ENCODE assay signal across 16 mouse cellular contexts in genomic region chr5:121206984-121207383, GRCm38 (mm10). TPM values are rescaled to one million over a fixed set of nuclear protein-coding genes. Genes with fewer than 3 reads are reported as not detected.
DNase-seq lines count a peak whose midpoint lies in the region; ATAC-seq and TF ChIP-seq lines count a peak whose summit lies in the region.
"Had no signal": no experiment of that assay in that cellular context is flagged by ENCODE, and none has a peak within 500 bp of the region (broad histone marks: within the 10 kb centered on the region; RNA-seq: fewer than 3 reads in every experiment).

No protein-coding gene starts in this region.

- H3K27me3 ChIP-seq in heart, embryonic 12.5 days (replicated peaks) = no peaks in the 10 kb centered on the region
- H3K27me3 ChIP-seq in liver, embryonic 11.5 days (replicated peaks; ENCODE audit: control insufficient read depth, insufficient read depth, low read length) = no peaks in the 10 kb centered on the region
- H3K27me3 ChIP-seq in ES-Bruce4 (ENCODE audit: control insufficient read depth, insufficient read depth, low read length, poor library complexity, severe bottlenecking) = no peaks in the 10 kb centered on the region
- H3K27me3 ChIP-seq in limb, embryonic 14.5 days (ENCODE audit: control insufficient read depth, insufficient read depth, low read length) = no peaks in the 10 kb centered on the region
- H3K27me3 ChIP-seq: limb, embryonic 15.5 days had no signal

- H3K9ac ChIP-seq in heart, embryonic 12.5 days = no peak overlapping the region
- H3K9ac ChIP-seq in liver, embryonic 11.5 days (ENCODE audit: low read depth, low read length) = 0 out of 2 replicates have a peak overlapping the region, but pooled peaks have one; percentile 100
- H3K9ac ChIP-seq in ES-Bruce4 (ENCODE audit: low read depth, poor library complexity, severe bottlenecking) = peak overlapping the region; percentile 86
- 0 out of 2 replicates have a peak overlapping the region, but pooled peaks have one; percentile 99 for H3K9ac ChIP-seq in limb, embryonic 14.5 days (ENCODE audit: low read depth, low read length, severe bottlenecking)
- H3K9ac ChIP-seq: forebrain, postnatal 0 days had no signal

- 77% methylated on average over 3 of the region's 3 CpGs for WGBS in heart, embryonic 12.5 days
- 69% methylated on average over 3 of the region's 3 CpGs for WGBS in liver, embryonic 11.5 days
- 83% methylated on average over 3 of the region's 3 CpGs for WGBS in limb, embryonic 14.5 days

- H3K9me3 ChIP-seq in heart, embryonic 12.5 days (replicated peaks) = no peaks in the 10 kb centered on the region
- no peaks in the 10 kb centered on the region for H3K9me3 ChIP-seq in liver, embryonic 11.5 days (ENCODE audit: control insufficient read depth, low read length)
- H3K9me3 ChIP-seq in ES-Bruce4 (replicated peaks; ENCODE audit: control insufficient read depth, insufficient read depth, low read length, poor library complexity, severe bottlenecking) = no peaks in the 10 kb centered on the region
- H3K9me3 ChIP-seq in limb, embryonic 14.5 days (ENCODE audit: control insufficient read depth, low read length) = no peaks in the 10 kb centered on the region
- H3K9me3 ChIP-seq: limb, embryonic 15.5 days had no signal

- H3K4me2 ChIP-seq in heart, embryonic 12.5 days = peak overlapping the region; percentile 88; the same call in 1 of the 2 replicates
- H3K4me2 ChIP-seq in liver, embryonic 11.5 days = peak overlapping the region; percentile 84
- no peak overlapping the region for H3K4me2 ChIP-seq in limb, embryonic 14.5 days (replicated peaks; ENCODE audit: low read depth, low read length, severe bottlenecking)

- no peak overlapping the region for H3K27ac ChIP-seq in heart, embryonic 12.5 days (ENCODE audit: poor library complexity, severe bottlenecking)
- 0 out of 2 replicates have a peak overlapping the region, but pooled peaks have one; percentile 19 for H3K27ac ChIP-seq in liver, embryonic 11.5 days (ENCODE audit: low read depth, low read length)
- H3K27ac ChIP-seq in ES-Bruce4 (ENCODE audit: insufficient read depth, low read length) = 0 out of 2 replicates have a peak overlapping the region, but pooled peaks have one; percentile 12
- no peak overlapping the region for H3K27ac ChIP-seq in limb, embryonic 14.5 days (replicated peaks; ENCODE audit: low read depth, low read length)
- H3K27ac ChIP-seq: hindbrain, embryonic 10.5 days; limb, embryonic 15.5 days; macrophage had no signal

- no peak for DNase-seq in heart, postnatal 10 days
- DNase-seq in liver, embryonic 11.5 days (ENCODE audit: low spot score) = no peak
- DNase-seq in liver = no peak
- DNase-seq in limb, embryonic 14.5 days (ENCODE audit: low spot score) = no peak
- DNase-seq in frontal cortex, postnatal 36 days (ENCODE audit: low spot score in 2 of 2) = no peak
- no peak for DNase-seq in spleen, postnatal 36 days (ENCODE audit: low spot score in 2 of 2)
- DNase-seq: B cell, adult 2 months; cerebellum, postnatal 14 days; forebrain, postnatal 0 days; gastrocnemius, postnatal 36 days; kidney, postnatal 10 days had no signal

- TF ChIP-seq POLR2A in ES-Bruce4 (IDR thresholded peaks at IDR 0.05; ENCODE audit: insufficient read depth, low read length) = no peak
- TF ChIP-seq POLR2A in limb, embryonic 14.5 days (IDR thresholded peaks at IDR 0.05; ENCODE audit: borderline replicate concordance, extremely low read depth, insufficient read depth, insufficient read length) = no peak

- TF ChIP-seq EP300 in ES-Bruce4 (IDR thresholded peaks at IDR 0.05; ENCODE audit: insufficient read depth, low read depth, low read length) = no peak

- intact Hi-C loops in heart, postnatal 10 days (cut with DNase I) = no loop called here

- no peak overlapping the region for H3K4me3 ChIP-seq in heart, embryonic 12.5 days
- H3K4me3 ChIP-seq in liver, embryonic 11.5 days (ENCODE audit: low read depth, low read length) = peak overlapping the region; percentile 98
- no peak overlapping the region for H3K4me3 ChIP-seq in ES-Bruce4 (ENCODE audit: low read depth, low read length)
- H3K4me3 ChIP-seq in limb, embryonic 14.5 days (replicated peaks; ENCODE audit: low read length) = no peak overlapping the region

- H3K36me3 ChIP-seq in heart, embryonic 12.5 days = peaks cover 66% of the 10 kb centered on the region
- H3K36me3 ChIP-seq in liver, embryonic 11.5 days (ENCODE audit: control insufficient read depth, insufficient read depth, low read length) = peaks cover 58% of the 10 kb centered on the region
- H3K36me3 ChIP-seq in ES-Bruce4 (ENCODE audit: control insufficient read depth, insufficient read depth, low read length, poor library complexity, severe bottlenecking) = peaks cover 68% of the 10 kb centered on the region
- H3K36me3 ChIP-seq in limb, embryonic 14.5 days (ENCODE audit: control insufficient read depth, insufficient read depth, low read length) = peaks cover 63% of the 10 kb centered on the region

- no peak for TF ChIP-seq CTCF in ES-Bruce4 (IDR thresholded peaks at IDR 0.05; ENCODE audit: low read depth, low read length)

- no peak for ATAC-seq in heart, embryonic 12.5 days (ENCODE audit: insufficient number of reproducible peaks, low FRiP score)
- no peak for ATAC-seq in liver, embryonic 11.5 days (replicated peaks; ENCODE audit: low FRiP score)
- no peak for ATAC-seq in limb, embryonic 14.5 days (ENCODE audit: low FRiP score, low read depth)
- ATAC-seq: forebrain, postnatal 0 days had no signal

- H3K4me1 ChIP-seq in heart, embryonic 12.5 days (replicated peaks) = peaks cover 16% of the 10 kb centered on the region
- peaks cover 22% of the 10 kb centered on the region for H3K4me1 ChIP-seq in liver, embryonic 11.5 days (replicated peaks; ENCODE audit: control insufficient read depth, insufficient read depth, low read length)
- H3K4me1 ChIP-seq in ES-Bruce4 (ENCODE audit: control insufficient read depth, insufficient read depth, low read length) = no peaks in the 10 kb centered on the region
- H3K4me1 ChIP-seq in limb, embryonic 14.5 days (ENCODE audit: control insufficient read depth, insufficient read depth, low read length) = peaks cover 3% of the 10 kb centered on the region

RNA-seq across cellular contexts. Expression of gene Rpl6, which starts 2.7 kb away (rescaled TPM):
- polyA plus RNA-seq in heart, embryonic 12.5 days (2016; fragmentation: Nextera tagmentation; extraction: Ambion mirVana) = 377 and 402 TPM in 2 replicates
- 100 to 1,000 TPM; 729 to 779 TPM for total RNA-seq in heart, postnatal 10 days (2021)
- polyA plus RNA-seq in liver, embryonic 11.5 days (2014; fragmentation: Nextera tagmentation; extraction: Ambion mirVana) = 959 and 1,036 TPM in 2 replicates
- 2,022 and 2,082 TPM in 2 replicates for polyA plus RNA-seq in ES-Bruce4 (2011; ENCODE audit: insufficient read depth, insufficient read length, low read depth, missing spikeins)
- polyA plus RNA-seq in limb, embryonic 14.5 days (2012; rRNA removed) = 786 and 1,086 TPM in 2 replicates
- 696 and 712 TPM in 2 replicates for polyA plus RNA-seq in limb, embryonic 14.5 days (2014; fragmentation: Nextera tagmentation; extraction: Ambion mirVana)

RNA-seq across cellular contexts. Expression of gene Hectd4, which starts 13.0 kb away (rescaled TPM):
- polyA plus RNA-seq in heart, embryonic 12.5 days (2016; fragmentation: Nextera tagmentation; extraction: Ambion mirVana) = 5.1 and 6.8 TPM in 2 replicates
- 10 to 100 TPM; 24.0 to 24.4 TPM for total RNA-seq in heart, postnatal 10 days (2021)
- polyA plus RNA-seq in liver, embryonic 11.5 days (2014; fragmentation: Nextera tagmentation; extraction: Ambion mirVana) = 11.8 and 16.3 TPM in 2 replicates
- polyA plus RNA-seq in ES-Bruce4 (2011; ENCODE audit: insufficient read depth, insufficient read length, low read depth, missing spikeins) = 13.5 and 15.9 TPM in 2 replicates
- polyA plus RNA-seq in limb, embryonic 14.5 days (2012; rRNA removed) = 15.2 and 21.5 TPM in 2 replicates
- 7.0 and 8.9 TPM in 2 replicates for polyA plus RNA-seq in limb, embryonic 14.5 days (2014; fragmentation: Nextera tagmentation; extraction: Ambion mirVana)

RNA-seq across cellular contexts. Expression of gene Ptpn11, which starts 15.8 kb away (rescaled TPM):
- 22.9 and 24.3 TPM in 2 replicates for polyA plus RNA-seq in heart, embryonic 12.5 days (2016; fragmentation: Nextera tagmentation; extraction: Ambion mirVana)
- total RNA-seq in heart, postnatal 10 days (2021) = 100 to 1,000 TPM; 102 to 158 TPM
- 21.5 TPM in 2 replicates for polyA plus RNA-seq in liver, embryonic 11.5 days (2014; fragmentation: Nextera tagmentation; extraction: Ambion mirVana)
- polyA plus RNA-seq in ES-Bruce4 (2011; ENCODE audit: insufficient read depth, insufficient read length, low read depth, missing spikeins) = 64.9 and 66.8 TPM in 2 replicates
- polyA plus RNA-seq in limb, embryonic 14.5 days (2012; rRNA removed) = 44.1 and 44.6 TPM in 2 replicates
- 27.1 and 29.6 TPM in 2 replicates for polyA plus RNA-seq in limb, embryonic 14.5 days (2014; fragmentation: Nextera tagmentation; extraction: Ambion mirVana)

Comparison
In these comparisons a context has a peak if more than half of its experiments do, and no peak if none do; other contexts are left out.
1. H3K27ac ChIP-seq: peak in liver, embryonic 11.5 days (single experiment) and ES-Bruce4 (single experiment); none in heart, embryonic 12.5 days (single experiment) and limb, embryonic 14.5 days (single experiment).